Mouse (Mus musculus) myocyte (in vitro differentiated cells): ENCODE results near the gene Dbn1.

Experiments used
- POLR2A ChIP-seq: IDR thresholded peaks from one replicate; pipeline ENCODE4 v1.6.1; 2011; ENCODE audit warnings: low read depth, mild to moderate bottlenecking, control low read depth, moderate library complexity; ENCODE audit not compliant: insufficient read length
- USF1 ChIP-seq: IDR thresholded peaks from one replicate; pipeline ENCODE4 v1.6.1; 2011; ENCODE audit warnings: low read depth, mild to moderate bottlenecking, control low read depth, moderate library complexity

GRCm38 (mm10) chr13:55522730-55523129, 34.8 kb upstream of the Dbn1 start:
- no peak for TF ChIP-seq USF1
- no peak for TF ChIP-seq POLR2A
